Mouse (Mus musculus) layer of hippocampus, adult 6 months (tissue): ENCODE results near the gene Myo1g. TPM values are rescaled to one million over a fixed set of nuclear protein-coding genes. Genes with fewer than 3 reads are reported as not detected.

Experiments
- long read RNA-seq, 2 experiments: library from polyadenylated mRNA; unstranded; transcript quantifications; one replicate each; pipeline ENCODE4 v2.0.0; 2019 to 2020
- microRNA-seq: library from miRNA; unstranded; fragments of <30 nt; microRNA quantifications from one replicate; pipeline ENCODE4 v1.2.0, GENCODE M21; 2020
- polyA plus RNA-seq: library from polyadenylated mRNA; unstranded; fragments of <200 nt; fragmentation: Nextera tagmentation; gene quantifications from 2 replicates; pipeline ENCODE4 v1.2.3, GENCODE M21; 2021

Gene Myo1g
- 0.24 and 0.29 TPM in 2 replicates for polyA plus RNA-seq
- long read RNA-seq, experiment 1, result 0 reads
- long read RNA-seq, experiment 2, partial matches to known transcripts, result 0 of 1 reads
- long read RNA-seq, experiment 2, other reads (novel, unspliced or antisense), result 0 of 1 reads

GRCm38 (mm10) chr11:6520507-6521173, at the start of gene Myo1g:
TSS of gene Myo1g (minus strand) at chr11:6520965.

GRCm38 (mm10) chr11:6546205-6547013, 25.6 kb upstream of the Myo1g start, which contains the start of gene Ccm2:
TSS of gene Ccm2 (plus strand) at chr11:6546887.

GRCm38 (mm10) chr11:6475867-6476484, 44.8 kb downstream of the Myo1g start, which contains the start of gene Purb:
TSS of gene Purb (minus strand) at chr11:6475917.

Small RNA genes lying within 50 kb of the gene (microRNA-seq; reads per million reads assigned to microRNA genes)
- gene Gm22123, result not detected

Other genes starting within 250 kb of the Myo1g start
- 105 and 118 TPM in 2 replicates for gene Tmed4, start 246.1 kb downstream of the Myo1g start, polyA plus RNA-seq
- 125 and 132 TPM in 2 replicates for gene Ogdh, start 229.3 kb downstream of the Myo1g start, polyA plus RNA-seq
- gene Zmiz2, start 131.9 kb downstream of the Myo1g start, polyA plus RNA-seq, result 22.5 and 26.7 TPM in 2 replicates
- gene Ppia, start 105.5 kb downstream of the Myo1g start, polyA plus RNA-seq, result 6,575 and 7,918 TPM in 2 replicates
- gene H2afv, start 76.5 kb downstream of the Myo1g start, polyA plus RNA-seq, result 202 and 227 TPM in 2 replicates
- gene Purb, start 45.0 kb downstream of the Myo1g start, polyA plus RNA-seq, result 23.8 and 28.2 TPM in 2 replicates
- 39.0 and 41.6 TPM in 2 replicates for gene Ccm2, start 25.9 kb upstream of the Myo1g start, polyA plus RNA-seq
- 11.0 and 14.2 TPM in 2 replicates for gene Nacad, start 85.1 kb upstream of the Myo1g start, polyA plus RNA-seq
- 15.8 and 21.1 TPM in 2 replicates for gene Tbrg4, start 105.1 kb upstream of the Myo1g start, polyA plus RNA-seq
- not detected in 2 replicates for gene Wap, start 117.7 kb upstream of the Myo1g start, polyA plus RNA-seq
- gene Ramp3, start 137.6 kb upstream of the Myo1g start, polyA plus RNA-seq, result 7.1 and 9.5 TPM in 2 replicates